Mouse (Mus musculus) midbrain, embryonic 14.5 days (tissue): Measurements from ENCODE around the gene Eef2k. TPM values are rescaled to one million over a fixed set of nuclear protein-coding genes. Genes with fewer than 3 reads are reported as not detected.

ENCODE experiments used
- ATAC-seq: fragments of 200-750 bp; cut with Nextera tagmentation; 2 replicates; pipeline ENCODE4 v1.8.0; 2017; ENCODE audit warnings: moderate number of reproducible peaks, moderate library complexity; ENCODE audit not compliant: low FRiP score, low TSS enrichment
- DNase-seq: peaks from one replicate; pipeline ENCODE4 v3.0.0-alpha.2; 2015
- H3K27ac ChIP-seq: fragments of 300-500 bp; sonication (generic); replicated peaks from 2 replicates; pipeline ENCODE4 v1.5.1; 2014; ENCODE audit warnings: mild to moderate bottlenecking, low read depth, low read length, moderate library complexity
- H3K27me3 ChIP-seq: fragments of 300-500 bp; sonication (generic); 2 replicates; pipeline ENCODE4 v1.6.1; 2014; ENCODE audit warnings: low read length, control low read depth, mixed read lengths; ENCODE audit not compliant: control insufficient read depth, insufficient read depth
- H3K36me3 ChIP-seq: fragments of 300-500 bp; sonication (generic); 2 replicates; pipeline ENCODE4 v1.6.1; 2014; ENCODE audit warnings: low read length, control low read depth; ENCODE audit not compliant: control insufficient read depth, insufficient read depth
- H3K4me1 ChIP-seq: fragments of 300-500 bp; sonication (generic); 2 replicates; pipeline ENCODE4 v1.6.1; 2014; ENCODE audit warnings: mild to moderate bottlenecking, antibody characterized with exemption, low read length, control low read depth; ENCODE audit not compliant: control insufficient read depth, insufficient read depth
- H3K4me2 ChIP-seq: fragments of 300-500 bp; sonication (generic); 2 replicates; pipeline ENCODE4 v1.6.1; 2014; ENCODE audit warnings: mild to moderate bottlenecking, low read length, moderate library complexity
- H3K4me3 ChIP-seq: fragments of 300-500 bp; sonication (generic); replicated peaks from 2 replicates; pipeline ENCODE4 v1.5.1; 2014; ENCODE audit warnings: low read depth, low read length
- H3K9ac ChIP-seq: fragments of 300-500 bp; sonication (generic); replicated peaks from 2 replicates; pipeline ENCODE4 v1.6.1; 2014; ENCODE audit warnings: mild to moderate bottlenecking, low read length, moderate library complexity
- H3K9me3 ChIP-seq: fragments of 300-500 bp; sonication (generic); 2 replicates; pipeline ENCODE4 v1.6.1; 2016; ENCODE audit warnings: low read length, control low read depth, mixed read lengths; ENCODE audit not compliant: control insufficient read depth
- WGBS: fragments of 180-500 bp; shearing (Covaris S2); extraction: QIAGEN DNeasy Blood & Tissue Kit; methylation state at CpG from one replicate; pipeline ENCODE4 v1.1.7; 2014; 5-methylcytosine and 5-hydroxymethylcytosine counted together
- polyA plus RNA-seq: library from polyadenylated mRNA; unstranded; fragments of >200 nt; fragmentation: Nextera tagmentation; extraction: Ambion mirVana; gene quantifications from 2 replicates; pipeline ENCODE4 v1.2.1, GENCODE M21; 2014

Gene Eef2k
- polyA plus RNA-seq, 1 experiment from 2014 or later: 13.1 TPM

DNA sequence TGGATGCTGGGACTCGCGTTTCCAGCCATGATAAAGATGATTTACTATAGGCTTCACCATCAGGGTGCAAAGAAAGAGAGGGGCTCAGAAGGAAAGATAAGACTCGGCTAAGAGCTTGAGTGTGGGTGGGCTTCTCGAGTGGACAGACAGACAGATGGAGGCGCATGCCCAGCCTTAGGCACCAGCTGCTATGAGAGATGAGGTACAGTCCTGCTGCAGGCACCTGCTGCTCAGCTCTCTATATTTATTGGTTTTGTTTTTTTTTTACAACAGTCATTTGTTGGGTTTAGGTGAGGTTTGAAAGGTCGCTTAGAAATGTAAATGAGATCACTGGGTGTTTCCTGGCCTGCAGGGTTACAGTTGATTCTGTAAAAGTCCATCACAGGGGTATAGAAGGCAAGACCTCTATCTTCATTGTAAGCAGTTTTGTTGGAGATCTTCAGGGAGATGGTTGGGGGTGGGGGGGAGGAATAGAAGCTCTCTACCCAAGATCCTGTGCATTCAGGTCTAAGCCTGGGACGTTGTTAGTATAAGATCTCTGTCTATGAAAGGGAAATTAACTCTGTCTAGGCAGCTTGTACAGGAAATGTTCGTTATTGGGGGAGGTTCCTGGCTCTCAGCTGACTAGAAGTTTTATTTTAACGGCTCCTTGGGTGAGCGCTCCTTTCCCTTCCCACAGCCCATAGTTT lies 18.3 kb downstream of the Eef2k start:
- DNase-seq: no peak
- ATAC-seq: no peak
- Histone ChIP-seq H3K4me1 (peaks cover 13% of the 10 kb centered on the region; the same call in 1 of the 2 replicates), H3K9ac (no peak overlapping the region), H3K27me3 (no peaks in the 10 kb centered on the region), H3K4me3 (no peak overlapping the region), H3K36me3 (peaks cover 7% of the 10 kb centered on the region), H3K4me2 (no peak overlapping the region), H3K9me3 (no peaks in the 10 kb centered on the region), H3K27ac (no peak overlapping the region)
- WGBS: 58% methylated on average over 10 of the region's 10 CpGs

DNA sequence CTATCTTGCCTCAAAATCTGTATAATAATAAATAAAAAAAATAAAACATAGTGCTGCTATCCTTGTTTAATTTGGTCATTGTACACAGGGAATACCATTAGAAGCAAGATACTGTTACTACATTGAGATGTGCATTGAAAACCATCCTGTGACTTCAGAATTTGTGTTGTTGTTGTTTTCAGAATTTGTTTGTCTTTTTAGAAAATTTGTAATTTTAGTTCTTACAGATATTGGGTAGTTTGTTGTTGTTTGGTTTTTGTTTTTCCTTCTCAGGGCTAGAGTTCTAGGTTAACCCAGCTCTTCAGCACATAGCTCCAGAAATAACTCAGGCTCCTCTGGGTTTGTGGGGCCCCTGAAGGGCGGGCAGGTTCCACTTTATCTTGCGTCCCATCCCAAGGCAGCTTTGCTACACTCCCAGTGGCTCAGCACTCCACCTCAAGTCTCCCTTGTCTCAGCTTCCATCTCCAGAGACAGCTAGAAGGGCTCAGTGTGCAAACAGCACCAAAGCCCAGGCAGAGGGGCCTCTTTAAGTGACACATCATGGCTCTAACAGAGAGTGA lies 18.9 kb downstream of the Eef2k start:
- no peak overlapping the region for H3K4me3 ChIP-seq
- H3K4me2 ChIP-seq: no peak overlapping the region
- H3K36me3 ChIP-seq: peaks cover 7% of the 10 kb centered on the region
- no peak overlapping the region for H3K27ac ChIP-seq
- H3K27me3 ChIP-seq: no peaks in the 10 kb centered on the region
- peaks cover 16% of the 10 kb centered on the region; the same call in 1 of the 2 replicates for H3K4me1 ChIP-seq
- no peaks in the 10 kb centered on the region for H3K9me3 ChIP-seq
- no peak for DNase-seq
- WGBS: 36% methylated on average over 2 of the region's 2 CpGs
- no peak overlapping the region for H3K9ac ChIP-seq
- ATAC-seq: no peak

DNA sequence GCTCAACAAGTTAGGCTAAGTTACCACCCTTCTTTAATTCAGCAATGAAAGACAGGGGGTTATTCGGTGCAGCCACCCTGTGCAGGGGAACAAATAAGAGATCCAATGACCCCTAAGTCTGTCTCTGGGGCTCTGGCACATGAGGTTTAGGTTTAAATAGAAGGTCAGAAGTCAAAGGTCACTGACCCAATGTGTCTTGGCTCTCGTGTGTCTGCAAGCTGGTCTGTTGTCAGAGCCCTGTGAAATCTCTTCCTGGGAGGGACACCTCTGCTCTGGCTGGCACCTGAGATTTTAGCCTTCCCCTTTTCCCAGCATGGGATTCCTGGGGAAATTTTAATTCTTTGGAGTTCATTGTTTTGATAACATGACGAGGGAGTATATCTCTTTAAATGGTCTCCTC lies 19.6 kb downstream of the Eef2k start:
- no peaks in the 10 kb centered on the region for H3K27me3 ChIP-seq
- no peak overlapping the region for H3K4me3 ChIP-seq
- H3K4me2 ChIP-seq: no peak overlapping the region
- no peak for ATAC-seq
- 19% methylated on average over 3 of the region's 3 CpGs for WGBS
- no peaks in the 10 kb centered on the region for H3K9me3 ChIP-seq
- H3K9ac ChIP-seq: no peak overlapping the region
- H3K27ac ChIP-seq: no peak overlapping the region
- H3K36me3 ChIP-seq: peaks cover 7% of the 10 kb centered on the region
- DNase-seq: no peak
- peaks cover 16% of the 10 kb centered on the region; the same call in 1 of the 2 replicates for H3K4me1 ChIP-seq

DNA sequence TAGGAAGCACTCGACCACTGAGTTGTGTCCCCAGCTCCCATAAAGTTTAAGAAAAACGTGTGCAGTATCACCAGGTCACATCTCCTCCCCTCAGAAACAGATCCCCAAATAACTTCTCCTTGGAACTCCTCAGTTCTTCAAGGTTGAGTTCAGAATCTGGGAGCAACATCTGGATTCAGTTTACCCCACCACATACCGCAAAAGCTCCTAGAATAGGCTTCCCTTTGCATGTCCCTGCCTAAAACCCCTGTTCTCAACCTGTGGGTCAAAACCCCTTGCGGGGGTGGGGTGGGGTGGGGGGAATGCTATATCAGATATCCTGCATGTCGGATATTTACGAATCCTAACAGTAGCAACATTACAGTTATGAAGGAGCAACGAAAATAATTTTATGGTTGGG lies 20.0 kb downstream of the Eef2k start:
- Histone ChIP-seq H3K4me2 (no peak overlapping the region), H3K9me3 (no peaks in the 10 kb centered on the region), H3K27ac (no peak overlapping the region), H3K36me3 (peaks cover 7% of the 10 kb centered on the region), H3K9ac (no peak overlapping the region), H3K27me3 (no peaks in the 10 kb centered on the region), H3K4me3 (no peak overlapping the region), H3K4me1 (peaks cover 16% of the 10 kb centered on the region; the same call in 1 of the 2 replicates)
- WGBS: 65% methylated on average over 7 of the region's 7 CpGs
- DNase-seq (no peak), ATAC-seq (no peak)

DNA sequence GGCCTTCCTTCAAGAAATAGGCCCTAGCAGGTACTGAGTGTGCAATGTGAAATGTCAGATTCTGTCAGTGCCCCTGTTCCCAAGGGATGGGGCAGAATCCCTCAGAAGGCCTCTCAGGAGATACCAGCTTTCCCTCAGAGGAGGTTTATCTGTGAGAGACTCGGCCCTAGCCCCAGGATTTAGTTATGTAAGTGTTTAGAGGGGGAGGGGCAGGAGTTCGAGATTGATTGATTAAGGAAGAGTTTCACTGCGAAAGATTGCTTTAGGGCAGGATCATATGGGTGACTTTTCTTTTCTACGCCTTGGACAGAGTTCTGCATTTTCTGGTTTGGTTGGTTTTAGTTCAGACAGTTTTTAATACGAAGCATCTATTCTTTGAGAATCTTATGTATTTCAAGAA lies 20.8 kb downstream of the Eef2k start:
- H3K9ac ChIP-seq: no peak overlapping the region
- no peak overlapping the region for H3K4me3 ChIP-seq
- H3K27me3 ChIP-seq: no peaks in the 10 kb centered on the region
- H3K27ac ChIP-seq: no peak overlapping the region
- DNase-seq: no peak
- H3K4me2 ChIP-seq: no peak overlapping the region
- 58% methylated on average over 5 of the region's 5 CpGs for WGBS
- H3K4me1 ChIP-seq: peaks cover 16% of the 10 kb centered on the region; the same call in 1 of the 2 replicates
- H3K36me3 ChIP-seq: peaks cover 3% of the 10 kb centered on the region
- H3K9me3 ChIP-seq: no peaks in the 10 kb centered on the region
- ATAC-seq: no peak

DNA sequence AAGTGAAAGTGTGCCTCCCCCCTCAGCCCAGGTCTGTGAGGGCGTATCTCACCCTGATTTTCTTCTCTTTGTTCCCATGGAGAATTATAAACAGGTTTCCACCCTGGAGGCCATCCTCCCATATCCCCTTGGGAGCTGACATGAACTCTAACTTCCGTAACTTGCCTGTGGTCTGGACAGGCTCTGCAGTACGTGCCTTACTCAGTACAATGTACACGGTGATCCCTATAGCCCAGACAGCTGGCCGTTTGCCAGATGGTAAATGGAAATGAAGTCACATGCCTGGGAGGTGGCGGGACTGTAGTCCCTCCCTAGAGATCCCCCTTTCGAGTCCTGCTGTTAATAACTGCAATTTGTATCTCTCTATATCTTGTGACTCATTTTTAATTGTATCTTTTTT lies 22.5 kb downstream of the Eef2k start:
- no peak overlapping the region for H3K4me2 ChIP-seq
- no peaks in the 10 kb centered on the region for H3K36me3 ChIP-seq
- no peak overlapping the region for H3K4me3 ChIP-seq
- H3K4me1 ChIP-seq: peaks cover 16% of the 10 kb centered on the region; the same call in 1 of the 2 replicates
- DNase-seq: peak; percentile 88
- no peak overlapping the region for H3K27ac ChIP-seq
- H3K9ac ChIP-seq: no peak overlapping the region
- no peaks in the 10 kb centered on the region for H3K9me3 ChIP-seq
- no peaks in the 10 kb centered on the region for H3K27me3 ChIP-seq
- ATAC-seq: peak; percentile 82
- WGBS: 3% methylated on average over 7 of the region's 7 CpGs

DNA sequence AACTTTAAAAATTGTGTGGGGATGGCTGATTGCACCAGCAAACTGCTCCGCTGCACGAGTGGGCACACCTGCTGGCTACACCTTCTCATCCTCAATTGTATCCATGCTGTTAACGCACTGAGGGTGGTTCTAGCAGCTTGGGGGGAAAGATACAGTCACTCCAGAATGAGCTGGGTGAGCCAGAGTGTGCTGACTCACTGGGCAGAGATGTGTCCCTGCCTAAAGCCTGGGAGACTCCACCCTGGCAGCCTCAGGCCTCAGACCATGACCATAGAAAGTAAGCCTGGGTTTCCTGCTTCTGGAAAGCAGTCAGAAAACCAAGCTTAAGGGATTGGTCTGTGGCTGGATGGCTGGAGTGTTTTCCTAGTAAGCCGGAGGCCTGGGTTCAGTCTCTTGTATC lies 23.2 kb downstream of the Eef2k start:
- H3K4me2 ChIP-seq: no peak overlapping the region
- peak overlapping the region; percentile 61 for H3K27ac ChIP-seq
- H3K9ac ChIP-seq: no peak overlapping the region
- H3K27me3 ChIP-seq: no peaks in the 10 kb centered on the region
- no peak for DNase-seq
- no peaks in the 10 kb centered on the region for H3K9me3 ChIP-seq
- H3K4me3 ChIP-seq: no peak overlapping the region
- 52% methylated on average over 4 of the region's 4 CpGs for WGBS
- ATAC-seq: no peak
- peaks cover 16% of the 10 kb centered on the region; the same call in 1 of the 2 replicates for H3K4me1 ChIP-seq
- H3K36me3 ChIP-seq: no peaks in the 10 kb centered on the region

DNA sequence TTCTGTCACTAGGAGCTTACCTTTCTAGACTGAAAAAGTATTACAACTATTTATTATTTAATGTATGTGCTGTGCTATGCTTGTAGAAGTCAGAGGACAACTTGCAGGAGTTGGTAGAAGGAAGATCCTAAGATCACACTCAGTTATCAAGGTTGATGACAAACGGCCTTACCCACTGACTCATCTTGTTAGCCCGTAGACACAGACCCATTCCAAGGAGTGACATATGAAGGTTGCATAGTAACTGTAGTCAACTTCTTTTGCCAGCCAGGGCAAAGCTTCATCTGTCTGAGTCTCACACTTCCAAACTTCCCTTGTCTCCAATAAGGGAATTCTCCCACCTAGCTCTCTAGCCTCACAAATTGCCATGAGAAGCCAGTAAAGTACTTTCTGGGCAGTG lies 24.1 kb downstream of the Eef2k start:
- Histone ChIP-seq H3K4me1 (peaks cover 16% of the 10 kb centered on the region; the same call in 1 of the 2 replicates), H3K9ac (no peak overlapping the region), H3K36me3 (no peaks in the 10 kb centered on the region), H3K9me3 (no peaks in the 10 kb centered on the region), H3K4me2 (no peak overlapping the region), H3K27ac (no peak overlapping the region), H3K4me3 (no peak overlapping the region), H3K27me3 (no peaks in the 10 kb centered on the region)
- ATAC-seq: no peak
- 78% methylated on average over 2 of the region's 2 CpGs for WGBS
- no peak for DNase-seq

DNA sequence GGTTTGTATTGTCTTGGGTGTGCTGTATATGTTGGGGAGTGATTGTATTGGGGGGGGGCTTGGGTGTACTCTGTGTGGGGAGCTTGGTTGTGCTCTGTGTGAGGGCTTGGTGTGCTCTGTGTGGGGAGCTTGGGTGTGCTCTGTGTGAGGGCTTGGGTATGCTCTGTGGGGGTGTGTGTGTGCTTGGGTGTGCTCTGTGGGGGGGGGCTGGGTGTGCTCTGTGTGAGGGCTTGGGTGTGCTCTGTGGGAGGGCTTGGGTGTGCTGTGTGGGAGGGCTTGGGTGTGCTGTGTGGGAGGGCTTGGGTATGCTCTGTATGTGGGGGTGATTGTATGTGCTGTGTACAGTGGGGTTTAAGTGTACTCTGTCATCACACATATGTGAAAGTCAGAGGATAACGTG lies 25.1 kb downstream of the Eef2k start:
- no peaks in the 10 kb centered on the region for H3K27me3 ChIP-seq
- no peak overlapping the region for H3K27ac ChIP-seq
- no peaks in the 10 kb centered on the region for H3K9me3 ChIP-seq
- H3K36me3 ChIP-seq: no peaks in the 10 kb centered on the region
- DNase-seq: no peak
- H3K9ac ChIP-seq: no peak overlapping the region
- H3K4me2 ChIP-seq: no peak overlapping the region
- no peak for ATAC-seq
- peaks cover 16% of the 10 kb centered on the region; the same call in 1 of the 2 replicates for H3K4me1 ChIP-seq
- H3K4me3 ChIP-seq: no peak overlapping the region
- 88% methylated on average over 1 of the region's 1 CpGs for WGBS
